Mouse (Mus musculus) stomach, embryonic 16.5 days (tissue): ENCODE measurements at regions not wholly inside any gene's neighbourhood (a gene's known extent, or its start where the extent isn't known, plus 50 kb on each side); places are given as distances from the start of the nearest gene placed in this dataset.

Experiments used
- ATAC-seq: fragments of 200-750 bp; cut with Nextera tagmentation; 2 replicates; pipeline ENCODE4 v1.8.0; 2017; ENCODE audit warnings: moderate number of reproducible peaks, moderate TSS enrichment; ENCODE audit not compliant: insufficient read depth, low FRiP score
- H3K27ac ChIP-seq: fragments of 300-500 bp; sonication (generic); 2 replicates; pipeline ENCODE4 v1.5.1; 2014; ENCODE audit warnings: low read length
- H3K27me3 ChIP-seq: fragments of 300-500 bp; sonication (generic); 2 replicates; pipeline ENCODE4 v1.6.1; 2014; ENCODE audit warnings: low read length, control low read depth, mixed read lengths; ENCODE audit not compliant: control insufficient read depth, insufficient read depth
- H3K36me3 ChIP-seq: fragments of 300-500 bp; sonication (generic); 2 replicates; pipeline ENCODE4 v1.6.1; 2014; ENCODE audit warnings: low read length; ENCODE audit not compliant: control insufficient read depth, insufficient read depth
- H3K4me1 ChIP-seq: fragments of 300-500 bp; sonication (generic); 2 replicates; pipeline ENCODE4 v1.6.1; 2014; ENCODE audit warnings: low read length, control low read depth, mixed read lengths; ENCODE audit not compliant: control insufficient read depth, insufficient read depth
- H3K4me2 ChIP-seq: fragments of 300-500 bp; sonication (generic); 2 replicates; pipeline ENCODE4 v1.6.1; 2014; ENCODE audit warnings: low read depth, low read length, mixed read lengths
- H3K4me3 ChIP-seq: fragments of 300-500 bp; sonication (generic); replicated peaks from 2 replicates; pipeline ENCODE4 v1.5.1; 2014; ENCODE audit warnings: mild to moderate bottlenecking, low read length
- H3K9ac ChIP-seq: fragments of 300-500 bp; sonication (generic); 2 replicates; pipeline ENCODE4 v1.6.1; 2014; ENCODE audit warnings: low read length
- H3K9me3 ChIP-seq: fragments of 300-500 bp; sonication (generic); replicated peaks from 2 replicates; pipeline ENCODE4 v1.6.1; 2016; ENCODE audit warnings: low read length, control low read depth; ENCODE audit not compliant: control insufficient read depth
- WGBS: fragments of 180-500 bp; shearing (Covaris S2); extraction: QIAGEN DNeasy Blood & Tissue Kit; methylation state at CpG from one replicate; pipeline ENCODE4 v1.1.7; 2014; 5-methylcytosine and 5-hydroxymethylcytosine counted together

DNA sequence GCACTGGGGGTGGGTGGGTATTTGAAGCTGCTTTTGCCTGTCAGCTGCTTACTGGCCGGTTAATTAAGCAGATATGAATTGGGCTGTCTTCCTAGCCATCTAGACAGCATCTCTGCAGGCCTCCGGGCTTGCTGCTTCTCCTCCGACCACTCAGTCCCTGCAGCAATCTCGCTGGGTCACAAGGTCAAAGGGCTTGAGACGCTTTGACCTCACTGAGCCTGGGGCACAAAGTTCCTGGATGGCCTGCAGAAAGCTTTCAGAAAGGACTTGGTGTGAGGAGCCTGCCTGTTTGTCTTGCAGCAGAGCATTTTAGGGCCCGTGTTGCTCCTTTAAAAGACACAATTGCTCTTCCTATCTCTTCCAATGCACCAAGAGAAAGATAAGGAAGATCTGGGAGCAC, 83.7 kb upstream of the Ppp2r5a start:
- Histone ChIP-seq H3K4me2 (no peak overlapping the region), H3K27ac (no peak overlapping the region), H3K36me3 (no peaks in the 10 kb centered on the region), H3K4me3 (no peak overlapping the region), H3K9me3 (no peaks in the 10 kb centered on the region), H3K9ac (no peak overlapping the region; the same call in 1 of the 2 replicates), H3K4me1 (no peaks in the 10 kb centered on the region), H3K27me3 (no peaks in the 10 kb centered on the region)
- WGBS: 44% methylated on average over 6 of the region's 6 CpGs
- no peak for ATAC-seq

GRCm38 (mm10) chr1:191484726-191485425, 81.8 kb upstream of the Ppp2r5a start:
- ATAC-seq: peak; percentile 53; the same call in 1 of the 2 replicates
- H3K9me3 ChIP-seq: no peaks in the 10 kb centered on the region
- H3K27me3 ChIP-seq: no peaks in the 10 kb centered on the region
- no peaks in the 10 kb centered on the region for H3K36me3 ChIP-seq
- WGBS: 73% methylated on average over 8 of the region's 8 CpGs
- H3K9ac ChIP-seq: no peak overlapping the region; the same call in 1 of the 2 replicates
- H3K4me1 ChIP-seq: no peaks in the 10 kb centered on the region
- H3K27ac ChIP-seq: peak overlapping the region; percentile 62
- H3K4me3 ChIP-seq: no peak overlapping the region
- H3K4me2 ChIP-seq: no peak overlapping the region

- H3K27ac ChIP-seq: peak overlapping the region; percentile 11; the same call in 1 of the 2 replicates
- no peak overlapping the region for H3K9ac ChIP-seq
- H3K4me2 ChIP-seq: no peak overlapping the region
- ATAC-seq: peak; percentile 66; the same call in 1 of the 2 replicates
- H3K4me1 ChIP-seq: no peaks in the 10 kb centered on the region
- no peaks in the 10 kb centered on the region for H3K27me3 ChIP-seq
- H3K9me3 ChIP-seq: no peaks in the 10 kb centered on the region
- no peaks in the 10 kb centered on the region for H3K36me3 ChIP-seq
- 38% methylated on average over 13 of the region's 13 CpGs for WGBS
- H3K4me3 ChIP-seq: no peak overlapping the region
These were observed 76.9 kb upstream of the Ppp2r5a start for GRCm38 (mm10) chr1:191479906-191480379.

DNA sequence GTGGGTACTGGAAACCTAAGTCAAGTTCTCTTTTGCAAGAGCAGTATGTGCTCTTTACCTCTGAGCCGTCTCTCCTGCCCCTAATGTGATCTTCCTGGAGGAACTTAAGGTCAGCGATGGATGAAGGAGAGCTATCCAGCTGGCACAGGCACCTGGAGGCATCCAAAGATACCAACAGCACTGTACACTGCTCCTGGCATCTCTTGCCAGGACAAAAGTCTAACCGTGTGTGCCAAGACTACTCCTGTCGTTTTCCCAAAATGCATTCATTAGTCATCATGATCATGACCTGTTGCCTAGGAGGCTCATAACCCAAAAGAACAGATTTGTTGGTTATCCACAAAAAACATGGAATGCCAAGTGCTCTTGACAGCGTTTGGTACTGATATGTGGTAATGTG, 69.5 kb upstream of the Ppp2r5a start:
- Histone ChIP-seq H3K27me3 (no peaks in the 10 kb centered on the region), H3K9ac (no peak overlapping the region), H3K27ac (no peak overlapping the region), H3K4me1 (peaks cover 12% of the 10 kb centered on the region), H3K9me3 (no peaks in the 10 kb centered on the region), H3K36me3 (no peaks in the 10 kb centered on the region), H3K4me2 (no peak overlapping the region), H3K4me3 (no peak overlapping the region)
- ATAC-seq: no peak
- WGBS: 85% methylated on average over 5 of the region's 5 CpGs

- no peak overlapping the region for H3K4me2 ChIP-seq
- no peak overlapping the region for H3K27ac ChIP-seq
- no peak for ATAC-seq
- H3K36me3 ChIP-seq: no peaks in the 10 kb centered on the region
- H3K27me3 ChIP-seq: no peaks in the 10 kb centered on the region
- 57% methylated on average over 2 of the region's 2 CpGs for WGBS
- H3K4me1 ChIP-seq: peaks cover 12% of the 10 kb centered on the region
- no peaks in the 10 kb centered on the region for H3K9me3 ChIP-seq
- H3K4me3 ChIP-seq: no peak overlapping the region
- H3K9ac ChIP-seq: no peak overlapping the region
These were observed 68.4 kb upstream of the Ppp2r5a start for GRCm38 (mm10) chr1:191471489-191471888.

GRCm38 (mm10) chr1:191470190-191470985, 67.3 kb upstream of the Ppp2r5a start:
- Histone ChIP-seq H3K36me3 (no peaks in the 10 kb centered on the region), H3K4me2 (peak overlapping the region; percentile 37), H3K4me1 (peaks cover 12% of the 10 kb centered on the region), H3K27ac (peak overlapping the region; percentile 87), H3K9ac (peak overlapping the region; percentile 54), H3K4me3 (no peak overlapping the region), H3K27me3 (no peaks in the 10 kb centered on the region), H3K9me3 (no peaks in the 10 kb centered on the region)
- peak; percentile 84 for ATAC-seq
- WGBS: 15% methylated on average over 13 of the region's 13 CpGs

GRCm38 (mm10) chr1:191468837-191469529, 65.9 kb upstream of the Ppp2r5a start:
- Histone ChIP-seq H3K9ac (no peak overlapping the region), H3K27ac (no peak overlapping the region), H3K4me3 (no peak overlapping the region), H3K36me3 (no peaks in the 10 kb centered on the region), H3K4me2 (no peak overlapping the region), H3K27me3 (no peaks in the 10 kb centered on the region), H3K4me1 (peaks cover 12% of the 10 kb centered on the region), H3K9me3 (no peaks in the 10 kb centered on the region)
- ATAC-seq: no peak
- 76% methylated on average over 4 of the region's 4 CpGs for WGBS

GRCm38 (mm10) chr1:191466261-191466660, 63.2 kb upstream of the Ppp2r5a start:
- Histone ChIP-seq H3K27ac (no peak overlapping the region), H3K4me3 (no peak overlapping the region), H3K9me3 (no peaks in the 10 kb centered on the region), H3K27me3 (no peaks in the 10 kb centered on the region), H3K4me2 (no peak overlapping the region), H3K36me3 (no peaks in the 10 kb centered on the region), H3K9ac (no peak overlapping the region), H3K4me1 (peaks cover 18% of the 10 kb centered on the region)
- 96% methylated on average over 3 of the region's 3 CpGs for WGBS
- no peak for ATAC-seq

- Histone ChIP-seq H3K9me3 (no peaks in the 10 kb centered on the region), H3K9ac (no peak overlapping the region), H3K27me3 (no peaks in the 10 kb centered on the region), H3K4me2 (no peak overlapping the region), H3K4me3 (no peak overlapping the region), H3K27ac (no peak overlapping the region), H3K4me1 (peaks cover 18% of the 10 kb centered on the region), H3K36me3 (no peaks in the 10 kb centered on the region)
- WGBS: 78% methylated on average over 4 of the region's 4 CpGs
- ATAC-seq: no peak
These were observed 62.7 kb upstream of the Ppp2r5a start for GRCm38 (mm10) chr1:191465723-191466122.
